Mouse (Mus musculus): ENCODE measurements around the gene Clstn2.

- TF ChIP-seq CTCF (conservative IDR thresholded peaks at IDR 0.05; ENCODE audit: low read length): no peak
- TF ChIP-seq POU5F1 (IDR thresholded peaks at IDR 0.05; ENCODE audit: borderline replicate concordance, low read length): no peak
- no peak for TF ChIP-seq NANOG (IDR thresholded peaks at IDR 0.05; ENCODE audit: borderline replicate concordance, low read length)
These were observed 398.1 kb downstream of the Clstn2 start for GRCm38 (mm10) chr9:97634831-97635230.

All from E14TG2a.4 (cell line).